Mouse (Mus musculus) left cerebral cortex, adult 18-20 months (tissue): Measurements from ENCODE around the gene Notch1. TPM values are rescaled to one million over a fixed set of nuclear protein-coding genes. Genes with fewer than 3 reads are reported as not detected.

ENCODE experiments used
- DNase-seq, 2 experiments: peaks; one replicate each; pipeline ENCODE4 v3.0.0; 2021 to 2022; ENCODE audit warnings: low spot score in 2 of 2, mixed read lengths in 1 of 2
- total RNA-seq, 2 experiments: library from RNA; stranded (reverse); gene quantifications; 2 replicates each; pipeline ENCODE4 v1.2.3; 2021

Gene Notch1
- total RNA-seq, 2 experiments from 2014 or later: 17.8 to 19.1 TPM

DNA sequence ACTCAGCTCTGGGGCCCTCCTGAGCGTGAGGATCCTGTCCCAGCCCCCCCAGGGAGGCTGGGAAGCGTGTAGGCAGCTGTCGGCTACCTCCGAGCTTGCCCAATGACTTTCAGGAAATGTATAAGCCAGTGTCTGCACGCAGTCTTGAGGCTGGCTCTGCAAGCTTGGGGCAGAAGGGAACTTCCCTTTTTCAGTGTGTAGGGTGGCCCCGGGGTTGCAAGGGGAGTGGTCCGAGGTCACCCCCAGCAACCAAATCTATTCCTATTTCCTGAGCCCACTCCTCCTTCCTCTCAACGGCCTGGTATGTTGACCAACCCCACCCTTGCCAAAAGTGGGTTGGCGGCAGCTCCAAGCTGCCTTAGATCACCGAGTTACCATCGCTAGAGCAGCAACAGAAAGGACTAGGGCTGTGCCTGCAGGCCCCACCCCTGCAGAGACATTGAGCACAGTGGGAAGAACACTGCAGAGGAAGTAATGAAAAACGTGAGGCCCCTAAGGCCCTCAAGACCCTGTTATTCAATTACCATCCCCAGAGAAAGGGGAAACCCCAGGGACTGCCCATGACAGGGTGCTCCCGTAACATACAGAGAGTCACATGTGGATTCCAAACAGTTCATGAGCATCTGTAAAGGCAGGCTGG is 33.1 kb downstream of the Notch1 start:
- DNase-seq: no peak

DNA sequence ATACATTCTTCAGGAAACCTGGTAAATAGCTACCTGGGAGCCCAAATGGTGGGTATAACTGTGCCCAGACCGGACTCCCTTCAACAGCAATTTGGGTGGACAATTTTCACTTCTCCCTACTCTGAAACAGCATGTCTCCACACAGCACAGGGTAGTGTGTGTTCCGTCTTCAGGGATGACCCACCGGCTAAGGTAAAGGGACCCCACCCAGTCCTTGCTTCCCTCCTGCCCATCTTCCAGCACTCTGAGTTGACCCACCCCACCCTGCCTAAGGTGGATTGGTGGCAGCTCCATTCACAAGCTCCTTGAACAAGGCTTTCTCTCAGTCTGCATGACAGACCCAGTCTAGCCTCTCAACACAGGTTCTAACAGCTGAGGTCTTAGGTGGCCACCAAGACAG is 33.6 kb downstream of the Notch1 start:
- DNase-seq: no peak

DNA sequence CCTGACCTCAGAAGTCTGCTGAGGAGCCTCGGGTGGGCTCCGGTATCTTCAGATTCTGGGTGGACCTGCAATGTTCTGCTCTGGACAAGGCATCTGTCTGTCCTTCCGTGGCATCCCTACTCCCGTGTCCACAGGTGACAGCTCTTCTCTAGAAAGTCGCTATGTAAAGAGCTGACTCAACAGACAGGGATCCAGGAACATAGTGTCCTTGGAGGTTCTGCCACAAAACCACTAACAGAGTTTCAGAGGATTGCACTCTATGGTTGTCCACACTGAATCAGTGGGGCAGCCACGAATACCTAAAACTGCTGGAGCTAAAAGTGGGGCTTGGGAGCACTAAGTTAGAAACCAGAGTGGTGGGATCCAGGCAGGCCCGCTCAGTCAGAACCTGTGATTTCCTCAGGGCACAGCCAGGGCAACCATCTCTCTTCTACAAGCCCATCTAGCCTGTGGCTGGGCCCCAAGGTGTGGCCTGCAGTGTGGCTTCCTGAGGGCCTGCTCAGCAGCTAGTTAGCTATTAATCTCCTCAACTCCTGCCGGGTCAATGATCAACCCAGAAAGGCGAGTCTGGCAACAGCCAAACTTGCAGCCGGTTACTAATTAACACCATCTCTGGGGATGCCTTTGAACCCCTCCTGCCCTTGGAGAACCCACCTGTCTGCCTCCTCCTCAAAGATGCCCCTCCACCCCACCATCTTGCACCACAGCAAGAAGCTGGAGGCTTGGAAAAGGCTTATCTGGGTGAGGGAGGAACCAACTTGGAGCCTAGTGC is 34.6 kb downstream of the Notch1 start:
- DNase-seq: no peak

DNA sequence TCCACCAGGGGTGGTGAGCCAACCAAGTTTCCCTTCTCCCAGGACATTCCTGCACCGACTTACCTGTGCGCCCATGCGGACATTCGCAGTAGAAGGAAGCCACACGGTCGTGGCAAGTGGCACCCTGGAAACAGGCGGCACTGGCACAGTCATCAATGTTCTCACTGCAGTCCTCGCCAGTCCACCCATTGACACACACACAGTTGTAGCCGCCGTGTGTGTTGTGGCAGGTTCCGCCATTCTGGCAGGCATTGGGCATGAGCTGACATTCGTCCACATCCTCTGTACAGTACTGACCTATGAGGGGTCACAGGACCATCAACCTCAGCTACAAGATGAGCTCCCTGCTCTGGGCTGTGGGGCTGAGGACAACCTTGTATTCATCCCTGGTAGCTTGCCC is 35.6 kb downstream of the Notch1 start:
- DNase-seq: no peak

DNA sequence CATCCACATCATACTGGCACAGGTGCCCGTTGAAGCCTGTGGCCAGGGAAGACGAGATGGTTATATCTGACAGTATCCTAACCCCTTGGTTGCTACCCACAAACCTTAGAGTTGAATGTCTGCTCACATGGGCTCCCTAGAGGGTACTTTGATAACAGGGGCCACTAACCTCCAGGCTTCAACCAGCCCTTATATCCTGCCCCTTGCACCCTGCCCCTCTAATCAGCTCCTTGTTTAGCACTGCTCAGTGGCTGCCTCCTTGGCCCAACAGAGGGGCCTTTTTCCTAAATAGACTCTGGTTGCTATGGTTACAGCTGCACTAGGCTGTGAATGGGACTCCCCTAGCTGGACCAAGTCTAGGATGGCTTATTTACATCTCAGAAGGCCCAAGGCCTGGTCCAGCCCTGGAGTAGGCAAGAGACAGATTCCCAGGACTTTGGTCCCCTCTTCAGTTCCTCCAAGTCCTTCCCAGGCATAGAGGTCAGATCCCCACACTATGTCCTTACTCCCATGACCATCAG is 37.7 kb downstream of the Notch1 start:
- no peak for DNase-seq

DNA sequence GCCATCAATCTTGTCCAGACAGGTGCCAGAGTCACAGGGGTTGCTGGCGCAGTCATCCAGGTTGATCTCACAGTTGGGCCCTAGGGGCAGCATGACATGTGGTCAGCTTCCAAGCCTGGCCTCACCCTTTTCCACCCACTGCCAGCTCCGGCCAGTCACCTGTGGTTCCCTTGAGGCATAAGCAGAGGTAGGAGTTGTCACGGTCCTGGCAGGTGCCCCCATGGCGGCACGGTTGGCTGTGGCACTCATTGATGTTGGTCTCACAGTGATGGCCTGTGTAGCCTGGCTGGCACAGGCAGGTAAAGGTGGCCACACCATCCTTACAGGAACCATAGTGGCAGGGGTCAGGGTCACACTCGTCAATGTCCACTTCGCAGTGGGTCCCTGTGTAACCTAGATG is 38.6 kb downstream of the Notch1 start:
- no peak for DNase-seq

DNA sequence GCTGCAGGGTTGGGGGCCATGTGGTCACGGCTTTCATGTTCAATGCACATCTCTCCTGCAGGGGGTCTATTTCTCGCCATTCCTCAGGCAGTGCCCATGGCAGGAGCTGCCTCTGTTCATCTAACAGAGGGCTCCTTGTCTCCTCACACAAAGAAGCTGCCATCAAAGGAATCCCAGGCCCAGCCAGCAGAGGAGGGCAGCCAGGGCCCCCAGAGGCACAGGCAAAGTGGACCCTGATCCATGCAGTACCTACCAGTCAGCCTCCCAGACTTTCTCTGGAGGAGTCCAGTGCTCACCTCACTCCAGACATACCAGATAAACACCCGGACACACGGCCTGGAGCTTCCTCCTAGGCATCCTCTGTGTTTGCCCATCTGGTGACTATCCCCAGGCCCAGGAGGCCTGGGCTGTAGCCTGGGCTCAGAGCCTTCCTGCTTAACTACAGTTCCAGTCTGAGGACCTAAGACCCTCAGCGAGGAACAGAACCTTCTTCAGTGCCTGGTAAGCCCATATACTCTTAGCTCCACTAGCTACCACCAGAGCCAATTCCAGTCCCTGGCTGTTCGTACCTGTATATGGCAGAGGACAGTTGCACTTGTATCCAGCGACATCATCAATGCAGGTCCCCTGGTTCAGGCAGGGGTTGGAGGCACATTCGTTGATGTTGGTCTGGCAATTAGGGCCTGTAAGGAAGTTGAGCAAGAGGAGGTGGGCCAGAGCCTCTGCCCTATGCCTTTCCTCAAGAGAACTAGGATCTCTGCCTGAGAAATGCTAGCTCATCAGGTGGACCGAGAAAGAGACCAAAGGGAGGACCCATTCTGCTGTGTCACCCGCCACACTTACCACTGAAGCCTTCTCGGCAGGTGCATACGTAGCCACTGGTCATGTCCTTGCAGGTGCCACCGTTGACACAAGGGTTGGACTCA is 40.7 kb downstream of the Notch1 start:
- DNase-seq: no peak

DNA sequence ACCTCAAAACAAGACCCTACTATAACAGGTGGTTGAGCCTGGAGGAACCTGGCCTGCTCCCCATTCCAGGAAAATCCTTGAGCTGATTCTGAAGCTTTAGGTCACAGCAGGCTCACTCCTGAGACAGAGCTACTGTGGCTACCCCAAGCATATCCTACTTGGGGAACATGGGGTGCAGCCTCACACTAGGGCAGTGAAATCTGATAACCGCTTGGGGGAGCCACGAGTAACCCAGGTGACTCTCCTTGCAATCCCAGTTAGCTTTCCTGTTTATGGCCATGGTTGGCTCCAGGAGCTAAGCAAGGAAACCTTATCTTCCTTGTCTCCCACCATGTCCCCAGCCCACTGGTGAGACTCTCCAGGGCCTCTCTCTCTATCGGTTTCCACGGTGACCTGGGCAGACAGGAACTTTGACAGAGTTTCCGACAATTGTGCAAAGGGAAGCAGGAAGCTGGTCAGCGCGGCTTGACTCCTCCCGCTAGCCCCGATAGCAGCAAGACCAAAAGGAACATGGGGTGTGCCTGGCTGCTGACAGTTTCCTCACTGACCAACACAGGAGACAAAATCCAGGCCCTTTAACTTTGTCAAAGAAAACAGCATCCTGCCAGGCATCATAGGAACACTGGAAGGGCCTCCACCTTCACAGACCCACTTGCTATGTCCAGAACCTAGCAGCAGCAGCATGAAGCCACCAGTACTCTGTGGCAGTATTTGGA is 41.5 kb downstream of the Notch1 start:
- no peak for DNase-seq

DNA sequence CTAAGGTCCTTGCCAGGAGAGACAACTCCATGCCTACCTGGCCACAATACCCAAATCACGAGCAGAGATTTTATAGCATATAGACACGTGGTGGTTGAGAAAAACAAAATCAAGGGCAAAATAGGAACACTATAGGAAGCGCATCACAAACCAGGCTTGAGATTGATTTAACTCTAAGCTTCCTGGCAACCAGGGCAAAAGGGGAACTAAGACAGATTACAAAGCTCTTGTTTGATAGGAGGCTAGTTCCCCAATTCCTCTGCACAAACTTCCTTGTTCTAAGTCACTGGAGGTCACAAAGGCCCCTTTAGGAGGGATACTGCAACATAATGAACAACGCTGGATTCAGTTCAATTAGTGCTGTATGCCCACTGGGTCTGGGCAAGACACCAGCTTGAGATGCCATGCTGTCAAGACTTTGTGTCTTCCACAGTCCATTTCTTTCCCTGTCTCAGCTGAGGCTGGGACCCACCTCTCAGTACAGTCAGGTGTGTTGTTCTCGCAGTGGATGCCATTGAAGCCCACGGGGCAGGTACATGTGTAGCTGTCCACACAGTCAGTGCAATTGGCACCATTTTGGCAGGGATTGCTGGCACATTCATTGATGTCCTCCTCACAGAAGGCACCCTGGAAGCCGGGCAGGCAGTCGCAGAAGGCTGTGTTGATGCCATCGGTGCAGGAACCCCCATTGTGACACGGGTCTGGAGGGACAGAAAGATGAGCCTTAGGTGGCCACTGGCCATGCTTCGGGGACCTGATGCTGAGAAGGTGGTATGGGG is 44.0 kb downstream of the Notch1 start:
- no peak for DNase-seq

DNA sequence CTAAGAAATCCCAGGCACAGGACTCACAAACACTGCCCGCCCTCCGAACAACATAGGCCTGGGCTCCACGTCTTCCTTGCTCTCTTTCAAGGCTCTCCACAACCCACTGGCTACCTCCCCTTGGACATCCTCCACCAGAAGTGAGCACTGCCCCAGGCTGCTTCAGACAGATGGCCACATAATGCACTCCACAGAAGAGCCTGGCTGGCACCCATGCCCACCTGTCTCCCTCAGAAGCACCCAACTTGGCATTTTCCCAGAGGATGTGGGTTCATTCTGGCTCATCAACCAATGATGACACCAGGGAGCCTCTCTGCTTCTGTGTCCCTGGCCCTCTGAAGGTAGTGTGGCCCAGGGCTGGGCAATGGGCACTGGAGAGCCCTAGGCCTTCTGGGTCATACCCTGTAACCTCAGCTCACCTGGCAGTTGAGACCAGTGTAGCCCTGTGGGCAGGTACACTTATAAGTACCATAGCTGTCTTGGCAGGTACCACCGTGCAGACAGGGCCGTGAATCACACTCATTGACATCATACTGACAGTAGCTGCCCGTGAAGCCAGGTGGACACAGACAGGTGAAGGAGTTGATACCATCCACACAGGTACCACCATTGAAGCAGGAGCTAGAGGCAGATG is 44.7 kb downstream of the Notch1 start:
- DNase-seq: no peak

DNA sequence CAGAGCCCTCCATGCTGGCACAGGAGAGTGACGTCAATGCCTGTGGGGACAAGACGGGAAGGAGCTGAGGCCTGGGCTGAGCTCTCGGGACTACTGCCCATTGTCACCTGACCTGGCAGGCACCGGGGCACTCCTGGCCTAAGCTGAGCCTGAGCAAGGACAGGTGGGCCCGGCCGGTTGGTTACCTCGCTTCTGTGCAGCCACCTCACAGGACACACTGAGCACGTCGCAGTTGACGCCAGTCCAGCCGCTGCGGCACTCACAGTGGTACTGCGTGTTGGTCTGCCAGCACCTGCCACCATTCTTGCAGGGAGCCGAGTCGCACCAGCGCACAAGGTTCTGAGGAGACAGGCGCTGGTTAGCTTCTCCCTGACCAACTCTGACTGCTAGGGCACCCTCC is 45.5 kb downstream of the Notch1 start:
- no peak for DNase-seq

DNA sequence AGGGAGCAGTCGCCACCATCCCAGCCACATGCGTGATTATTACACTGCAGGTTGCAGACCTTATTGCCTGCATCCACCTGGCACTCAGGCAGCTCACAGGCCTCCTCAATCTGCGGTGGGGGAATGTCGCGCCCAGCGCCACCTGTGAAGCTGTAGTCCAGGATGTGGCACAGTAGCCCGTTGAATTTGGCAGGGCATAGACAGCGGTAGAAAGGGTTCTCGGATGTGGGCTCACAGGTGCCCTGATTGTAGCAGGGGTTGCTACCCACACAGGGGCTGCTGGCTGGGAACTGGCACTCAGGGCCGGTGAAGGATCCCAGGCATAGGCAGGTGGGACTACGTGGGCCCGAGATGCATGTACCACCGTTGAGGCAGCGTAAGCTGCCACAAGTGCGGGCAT is 48.1 kb downstream of the Notch1 start:
- no peak for DNase-seq

DNA sequence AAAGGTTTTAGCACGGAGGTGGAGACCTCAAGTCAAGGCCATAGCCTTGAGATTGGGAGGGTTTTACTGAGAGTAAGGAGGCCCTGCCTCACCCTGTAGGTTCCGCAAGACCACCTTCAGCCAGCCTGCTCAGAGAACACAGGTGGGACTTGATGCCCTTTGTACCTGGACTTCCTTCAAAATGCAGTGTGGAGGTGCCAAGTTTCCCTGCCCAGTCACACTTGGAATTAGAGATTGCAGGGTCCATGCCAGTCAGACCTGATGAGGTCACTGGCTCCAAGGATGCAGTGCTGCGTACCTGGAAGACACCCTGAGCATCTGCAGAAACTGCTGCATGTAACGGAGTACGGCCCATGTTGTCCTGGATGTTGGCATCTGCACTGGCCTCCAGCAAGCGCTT is 53.1 kb downstream of the Notch1 start:
- DNase-seq: no peak

DNA sequence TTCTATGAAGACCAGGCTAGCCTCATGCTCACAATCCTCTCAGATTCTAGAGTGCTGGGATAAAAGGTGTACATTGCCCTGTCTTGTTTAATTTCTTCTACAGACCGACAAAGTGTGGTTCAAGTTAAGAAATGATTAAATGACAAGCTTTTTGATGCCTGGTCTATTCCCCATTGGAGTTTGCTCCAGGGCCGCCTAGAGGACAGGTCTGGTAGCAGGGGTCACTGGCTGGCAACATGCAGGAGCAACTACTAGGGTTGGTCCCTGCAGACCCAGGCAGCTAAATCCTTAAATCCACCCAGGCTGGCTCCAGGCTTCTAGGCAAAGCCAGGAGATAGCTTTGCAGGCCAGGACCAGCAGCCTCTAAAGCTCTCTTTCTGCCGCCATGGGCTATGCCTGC is 53.5 kb downstream of the Notch1 start:
- no peak for DNase-seq

DNA sequence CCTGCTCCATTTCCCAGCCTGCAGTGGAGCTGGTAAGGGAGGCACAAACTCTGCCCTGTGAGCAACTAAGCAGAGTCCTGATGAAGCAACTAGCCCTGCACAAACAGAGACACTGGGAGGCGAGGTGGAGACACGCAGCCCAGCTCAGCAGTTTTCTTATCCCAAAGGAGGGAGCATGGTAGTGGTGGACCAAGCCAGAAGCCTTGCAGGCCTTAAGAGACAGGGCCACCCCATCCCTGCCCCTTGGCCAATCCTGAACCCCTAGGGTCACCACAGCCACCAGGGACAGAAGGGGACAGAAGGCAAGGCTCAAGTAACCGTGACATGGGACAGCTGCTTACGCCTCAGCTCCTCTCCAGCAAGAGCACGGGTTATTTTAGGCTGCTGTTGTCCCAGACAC is 54.8 kb downstream of the Notch1 start:
- DNase-seq: no peak

DNA sequence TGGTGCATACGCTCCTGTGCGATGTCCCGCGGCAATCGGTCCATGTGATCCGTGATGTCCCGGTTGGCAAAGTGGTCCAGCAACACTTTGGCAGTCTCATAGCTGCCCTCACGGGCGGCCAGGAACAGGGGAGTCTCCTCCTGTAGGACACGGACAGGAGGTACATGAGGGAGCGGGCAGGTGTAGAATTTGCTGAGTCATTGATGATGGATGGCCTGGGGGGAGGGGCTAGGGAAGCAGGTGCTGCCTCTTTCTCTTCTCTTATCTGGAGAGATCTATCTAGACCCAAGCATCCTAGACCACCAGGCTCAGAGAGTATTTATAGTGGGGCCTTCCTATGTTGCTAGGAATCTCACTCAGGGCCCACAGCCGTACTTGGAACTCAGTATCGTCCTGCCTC is 55.6 kb downstream of the Notch1 start:
- no peak for DNase-seq

DNA sequence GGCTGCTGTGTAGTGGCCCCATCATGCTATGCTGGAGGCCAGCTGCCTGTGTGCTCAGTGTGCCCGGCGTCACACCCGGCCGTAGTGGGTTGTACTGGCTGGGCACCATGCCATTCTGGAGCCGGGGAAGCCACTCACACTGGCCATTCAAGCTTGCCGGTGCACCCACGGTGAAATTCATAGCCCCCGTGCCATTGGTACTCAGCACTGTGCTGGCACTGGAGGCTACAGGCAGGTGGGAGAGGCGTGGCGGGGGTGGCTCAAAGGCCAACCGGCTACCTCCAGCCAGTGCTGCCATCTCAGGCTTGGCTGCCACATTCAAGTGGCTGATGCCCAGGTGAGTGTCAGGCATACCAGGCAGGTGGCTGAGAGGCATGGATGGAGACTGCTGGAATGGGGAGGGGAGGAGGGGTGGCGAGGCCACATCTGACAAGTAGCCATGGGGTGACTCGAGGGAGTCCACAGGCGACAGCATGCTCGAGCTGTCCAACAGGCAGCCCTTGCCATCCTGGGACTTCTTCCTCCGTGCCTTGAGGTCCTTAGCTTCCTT is 56.3 kb downstream of the Notch1 start:
- no peak for DNase-seq

DNA sequence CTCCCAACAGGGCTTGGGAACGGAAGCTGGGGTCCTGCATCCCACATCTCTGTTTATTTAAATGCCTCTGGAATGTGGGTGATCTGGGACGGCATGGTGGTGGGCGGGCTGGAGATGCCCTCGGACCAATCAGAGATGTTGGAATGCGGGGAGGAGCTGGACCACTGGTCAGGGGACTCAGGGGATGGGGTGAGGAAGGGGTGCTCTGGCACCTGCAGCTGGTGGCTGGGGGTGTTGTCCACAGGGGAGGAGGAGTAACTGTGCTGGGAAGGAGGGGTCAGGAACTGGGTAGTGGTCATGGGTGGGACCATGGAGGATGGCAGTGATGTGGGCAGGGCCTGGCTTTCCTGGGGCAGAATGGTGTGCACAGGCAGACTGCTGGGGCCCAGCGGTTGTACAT is 57.0 kb downstream of the Notch1 start:
- no peak for DNase-seq

DNA sequence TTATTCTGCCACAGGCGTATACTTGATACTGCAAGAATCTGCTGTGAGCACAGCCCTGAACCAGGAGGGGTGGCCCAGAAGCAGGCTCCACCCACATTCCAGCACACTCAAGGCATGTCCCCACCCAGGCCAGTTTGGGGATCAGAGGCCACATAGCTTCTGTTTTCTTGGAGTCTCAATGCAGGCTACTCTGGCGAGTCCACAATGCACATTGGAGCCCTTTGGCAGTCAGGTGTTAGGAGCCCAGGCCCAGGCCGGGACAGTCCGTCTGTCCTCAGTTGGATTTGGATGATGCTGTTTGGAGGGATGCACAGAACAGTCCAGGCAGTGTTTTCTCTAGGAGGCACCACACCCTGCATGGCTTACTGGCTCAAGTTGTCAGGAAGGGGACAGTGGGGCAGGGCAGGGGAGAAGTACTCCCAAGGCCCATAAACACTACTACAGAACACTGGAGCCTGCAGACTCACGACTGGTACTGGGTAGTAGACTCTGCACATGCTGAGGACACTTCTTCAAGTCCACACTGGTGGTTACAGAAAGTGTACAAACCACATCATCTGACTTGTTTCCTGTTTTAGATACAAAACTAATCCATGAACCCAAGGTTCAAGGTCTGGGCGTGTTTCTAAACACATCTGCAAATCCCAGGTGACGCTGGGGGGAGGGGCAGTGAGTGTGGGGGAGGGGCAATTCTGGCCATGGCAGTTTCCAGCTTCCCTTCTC is 57.9 kb downstream of the Notch1 start:
- DNase-seq: no peak
